Mouse (Mus musculus) gonadal fat pad, adult 2 months (tissue): ENCODE data around the gene H2-T24. TPM values are rescaled to one million over a fixed set of nuclear protein-coding genes. Genes with fewer than 3 reads are reported as not detected.
"Not testable (repeated sequence)": the region's sequence is repeated elsewhere in the genome, so short reads cannot be mapped to it uniquely, and the experiment has no call there.

Experiments
- DNase-seq: peaks from one replicate; pipeline ENCODE4 v3.0.0-alpha.2; 2012; ENCODE audit warnings: low read depth
- polyA plus RNA-seq: library from polyadenylated mRNA; depleted of rRNA; stranded (reverse); fragments of >200 nt; gene quantifications from 2 replicates; pipeline ENCODE4 v1.2.3, GENCODE M21; 2012; rRNA removed

The H2-T24 gene
- polyA plus RNA-seq: 1.1 and 1.7 TPM in 2 replicates

DNA sequence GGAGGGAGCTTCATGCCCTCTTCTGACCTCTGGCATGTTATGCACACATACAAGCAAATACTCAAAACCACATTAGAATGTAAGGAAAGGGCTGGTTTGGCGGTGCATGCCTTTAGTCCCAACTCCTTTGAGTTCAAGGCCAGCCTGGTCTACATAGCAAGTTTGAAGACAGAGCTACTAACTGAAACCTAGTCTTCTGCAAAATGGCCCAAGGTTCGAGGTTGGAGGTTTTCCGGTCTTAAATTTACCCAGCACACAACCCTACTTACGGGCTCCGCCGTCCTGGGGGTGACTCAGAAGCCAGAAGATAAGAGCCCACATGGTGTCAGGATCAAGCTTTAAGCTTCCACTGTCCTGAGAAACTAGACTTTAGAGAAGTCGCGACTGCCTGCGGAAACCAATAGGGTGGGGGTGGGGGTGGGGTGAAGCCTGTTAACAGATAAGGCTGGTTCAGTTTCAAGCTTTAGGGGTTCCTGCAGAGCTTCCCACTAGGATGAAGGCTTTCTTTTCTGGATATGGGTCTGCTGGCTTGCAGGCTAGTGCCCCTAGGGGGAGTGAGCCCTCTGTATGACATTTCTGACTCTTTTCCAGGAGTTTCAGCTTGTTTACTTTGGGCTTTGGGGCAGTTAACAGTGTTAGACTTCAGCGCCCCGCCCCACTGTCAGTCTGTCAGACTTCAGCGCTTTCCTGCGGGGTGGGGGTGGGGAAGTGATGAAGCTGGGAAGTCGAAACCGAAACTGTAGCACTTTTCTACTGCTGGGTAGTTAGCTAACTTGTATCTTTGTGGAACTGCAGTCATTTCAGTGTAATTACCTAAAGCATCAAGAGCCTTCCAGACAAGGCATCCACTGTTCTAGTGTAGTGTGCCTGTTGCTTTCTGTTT lies at the start of gene H2-T24:
Gene H2-T24, minus strand, starts transcription at position 370 of the 883 bp plus-strand sequence.
- DNase-seq: no peak

GRCm38 (mm10) chr17:36060829-36061228 lies 40.5 kb upstream of the H2-T24 start:
- no peak for DNase-seq

GRCm38 (mm10) chr17:36058362-36058761 lies 38.0 kb upstream of the H2-T24 start, which contains the start of gene Gm11127:
Gm11127 (minus strand) TSS chr17:36058371.
- DNase-seq: not testable (repeated sequence)

DNA sequence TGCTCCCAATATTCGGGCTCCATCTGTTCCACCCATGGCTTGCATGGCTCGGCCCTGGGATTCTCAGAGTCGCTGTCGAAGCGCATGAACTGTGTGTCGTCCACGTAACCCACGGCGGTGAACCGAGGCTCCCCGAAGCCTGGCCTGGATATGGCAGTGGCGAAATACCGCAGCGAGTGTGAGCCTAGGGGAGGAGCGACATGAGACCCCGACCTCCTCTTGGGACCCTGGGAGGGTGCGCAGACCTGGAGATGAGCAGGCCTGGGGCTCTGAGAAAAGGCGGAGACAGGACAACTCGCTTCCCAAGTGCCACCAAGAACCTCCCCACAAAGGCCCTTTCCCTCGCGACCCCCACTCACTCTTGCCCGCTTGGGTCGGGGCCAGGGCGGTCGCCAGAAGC lies 37.6 kb upstream of the H2-T24 start:
- not testable (repeated sequence) for DNase-seq

GRCm38 (mm10) chr17:36043286-36043685 lies 22.9 kb upstream of the H2-T24 start:
- DNase-seq: no peak

GRCm38 (mm10) chr17:36042610-36043169 lies 22.3 kb upstream of the H2-T24 start, which contains the start of the genes H2-T22 and Gm6034:
H2-T22 (minus strand) TSS chr17:36042747.
Gm6034 (plus strand) TSS chr17:36042961.
- DNase-seq: peak; percentile 68

- not testable (repeated sequence) for DNase-seq
Observed at GRCm38 (mm10) chr17:36042055-36042454, 21.7 kb upstream of the H2-T24 start.

- not testable (repeated sequence) for DNase-seq
Observed at GRCm38 (mm10) chr17:36040604-36041003, 20.2 kb upstream of the H2-T24 start.

DNA sequence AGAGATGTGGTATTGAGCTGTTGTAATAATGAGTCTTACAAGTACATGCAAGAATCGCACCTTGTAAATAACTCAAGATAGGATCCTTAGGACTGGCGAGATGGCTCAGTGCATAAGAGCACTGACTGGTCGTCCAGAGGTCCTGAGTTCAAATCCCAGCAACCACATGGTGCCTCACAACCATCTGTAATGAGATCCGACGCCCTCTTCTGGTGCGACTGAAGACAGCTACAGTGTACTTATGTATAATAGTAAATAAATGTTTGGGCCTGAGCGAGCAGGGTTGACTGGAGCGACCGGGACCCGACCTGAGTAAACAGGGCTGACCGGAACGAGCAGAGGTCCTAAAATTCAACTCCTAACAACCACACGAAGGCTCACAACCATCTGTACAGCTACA lies 15.8 kb upstream of the H2-T24 start:
- DNase-seq: not testable (repeated sequence)

- DNase-seq: not testable (repeated sequence)
Observed at GRCm38 (mm10) chr17:36035010-36035638, 14.8 kb upstream of the H2-T24 start.

GRCm38 (mm10) chr17:36034524-36034923 lies 14.2 kb upstream of the H2-T24 start:
- not testable (repeated sequence) for DNase-seq

- DNase-seq: not testable (repeated sequence)
Observed at GRCm38 (mm10) chr17:36032351-36032875, 12.1 kb upstream of the H2-T24 start, which contains the start of gene H2-T23. H2-T23 (minus strand) TSS chr17:36032855.

GRCm38 (mm10) chr17:36031583-36032331 lies 11.4 kb upstream of the H2-T24 start:
- DNase-seq: not testable (repeated sequence)

- not testable (repeated sequence) for DNase-seq
Observed at GRCm38 (mm10) chr17:36030703-36031582, 10.6 kb upstream of the H2-T24 start.

GRCm38 (mm10) chr17:36030046-36030702 lies 9.8 kb upstream of the H2-T24 start:
- DNase-seq: not testable (repeated sequence)

DNA sequence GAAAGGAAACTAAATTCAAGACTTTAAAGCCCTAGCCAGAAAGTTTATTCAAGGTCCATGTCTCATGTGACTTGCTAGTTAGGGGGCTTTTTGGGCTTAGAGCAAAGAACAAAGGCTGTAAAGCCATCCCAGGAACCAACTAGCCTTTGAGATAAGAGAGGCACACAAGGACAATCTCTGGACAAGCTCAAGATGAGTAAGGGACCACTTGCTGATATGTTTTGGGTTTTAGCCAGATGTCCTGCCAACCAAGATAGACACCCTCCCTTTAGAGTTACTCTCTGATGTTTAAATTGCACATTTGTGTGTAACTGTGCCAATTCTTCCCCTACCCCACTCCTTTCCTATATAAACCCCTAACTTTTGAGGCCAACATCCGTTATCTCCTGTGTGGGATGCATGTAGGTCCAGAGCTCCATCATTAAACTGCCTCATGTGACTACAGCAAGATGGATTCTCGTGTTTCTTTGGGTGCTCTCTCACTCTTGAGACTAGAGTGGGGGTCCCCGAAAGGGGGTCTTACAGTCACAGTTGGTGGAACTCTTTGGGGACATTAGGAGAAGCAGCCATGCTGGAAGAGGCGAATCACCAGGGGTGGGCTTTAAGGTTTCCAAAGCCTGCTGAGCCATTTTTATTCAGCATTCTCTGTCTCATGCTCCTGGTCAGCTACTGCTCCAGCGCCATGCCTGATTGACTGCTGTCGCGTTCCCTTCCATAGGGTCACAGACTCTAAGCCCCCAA lies 8.7 kb upstream of the H2-T24 start:
- no peak for DNase-seq

DNA sequence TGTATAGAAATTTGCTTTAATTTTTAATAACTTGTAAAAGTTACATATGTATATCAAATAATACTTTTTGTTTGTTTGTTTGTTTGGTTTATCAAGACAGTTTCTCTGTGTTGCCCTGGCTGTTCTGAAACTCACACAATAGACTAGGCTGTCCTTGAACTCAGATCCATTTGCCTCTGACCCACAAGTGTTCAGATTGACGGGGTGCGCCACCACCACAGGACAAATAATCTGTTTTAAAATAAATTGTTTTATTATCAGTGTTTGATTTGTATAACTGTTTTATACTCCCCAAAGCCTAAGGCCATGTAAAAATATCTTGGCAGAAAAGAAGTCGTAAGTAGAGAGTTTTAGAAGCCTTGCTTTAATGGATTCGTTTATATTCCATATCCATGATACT lies 7.3 kb upstream of the H2-T24 start:
- no peak for DNase-seq

DNA sequence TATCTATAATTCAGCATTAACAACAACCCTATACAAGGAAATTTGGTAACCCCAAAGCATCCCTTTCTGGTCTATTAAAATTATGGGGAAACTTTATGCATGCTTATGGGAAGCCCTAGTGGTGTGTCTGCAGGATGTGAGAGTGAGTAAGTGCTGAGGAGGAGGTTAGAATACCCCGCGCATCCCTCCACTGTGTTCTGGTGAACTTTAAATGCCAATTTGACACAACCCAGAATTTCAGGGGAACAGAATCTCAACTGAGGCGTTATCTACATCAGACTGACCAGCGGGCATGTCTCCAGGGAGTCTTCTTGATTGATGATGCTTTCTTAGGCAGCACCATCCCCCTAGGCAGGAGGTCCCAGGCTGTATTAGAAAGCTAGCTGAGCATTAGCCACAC lies 5.5 kb upstream of the H2-T24 start:
- no peak for DNase-seq

GRCm38 (mm10) chr17:36025197-36025596 lies 4.8 kb upstream of the H2-T24 start:
- DNase-seq: no peak
